Mouse (Mus musculus): ENCODE results near the gene Bag3. TPM values are rescaled to one million over a fixed set of nuclear protein-coding genes. Genes with fewer than 3 reads are reported as not detected.

Gene Bag3
- polyA plus RNA-seq, 1 experiment: 68.3 TPM

DNA sequence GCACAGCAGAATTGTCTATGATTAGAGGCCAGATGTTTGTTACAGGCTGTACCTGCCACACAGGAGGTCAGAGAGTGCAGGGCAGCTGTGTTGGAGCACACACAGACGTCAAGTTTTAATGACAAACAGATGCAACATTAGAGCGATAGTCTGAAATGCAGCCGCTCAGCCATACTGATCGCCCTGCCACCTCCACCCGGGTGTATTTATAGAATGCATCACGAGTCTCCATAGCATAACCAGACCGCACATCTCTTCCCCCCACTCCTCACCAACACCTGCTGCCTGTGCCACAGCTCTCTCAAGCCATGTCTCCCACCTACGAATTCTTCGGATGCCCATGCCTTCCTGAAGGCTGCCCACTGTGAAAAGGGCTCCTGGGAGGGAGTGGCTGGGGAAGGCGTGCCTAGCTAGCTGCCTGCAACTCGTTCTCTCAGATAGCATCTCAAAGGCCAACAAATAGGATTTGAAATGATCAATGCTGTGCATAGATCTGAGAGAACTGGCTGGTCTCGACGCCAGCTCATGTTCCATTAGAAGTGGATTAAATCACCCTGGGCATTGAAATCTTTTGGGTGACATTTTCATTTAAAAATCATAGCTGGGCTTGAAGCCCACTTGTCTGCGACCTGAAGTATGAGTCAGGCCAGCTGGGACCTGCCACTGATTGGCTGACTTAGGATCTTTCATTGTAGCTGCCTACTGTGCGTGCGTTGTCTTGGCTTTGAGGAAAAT, 3.9 kb upstream of the Bag3 start:
- H3K4me3 ChIP-seq: no peak overlapping the region
- H3K4me2 ChIP-seq (ENCODE audit: low read depth): peak overlapping the region; percentile 55
- TF ChIP-seq MYOG (IDR thresholded peaks at IDR 0.05; ENCODE audit: control insufficient read depth in 1 of 3, insufficient read depth in 1 of 3, insufficient read length in 2 of 3, low read depth in 2 of 3) (peak in 1 of 3 experiments; percentile 45), POLR2AphosphoS2 (IDR thresholded peaks at IDR 0.05; ENCODE audit: insufficient read length, low read depth) (no peak), MYOD1 (IDR thresholded peaks at IDR 0.05; ENCODE audit: control insufficient read depth in 1 of 3, insufficient read length in 2 of 3, low read depth in 2 of 3) (peak in 2 of 3 experiments; percentile 40 to 71)
- H3ac ChIP-seq (ENCODE audit: control insufficient read depth, insufficient read length): no peak overlapping the region
- H3K27me3 ChIP-seq (ENCODE audit: control insufficient read depth, insufficient read depth, insufficient read length): no peaks in the 10 kb centered on the region
- no peaks in the 10 kb centered on the region for H3K36me3 ChIP-seq (ENCODE audit: control insufficient read depth, insufficient read depth)
- H3K79me2 ChIP-seq (ENCODE audit: control insufficient read depth, insufficient read depth): peaks cover 4% of the 10 kb centered on the region

DNA sequence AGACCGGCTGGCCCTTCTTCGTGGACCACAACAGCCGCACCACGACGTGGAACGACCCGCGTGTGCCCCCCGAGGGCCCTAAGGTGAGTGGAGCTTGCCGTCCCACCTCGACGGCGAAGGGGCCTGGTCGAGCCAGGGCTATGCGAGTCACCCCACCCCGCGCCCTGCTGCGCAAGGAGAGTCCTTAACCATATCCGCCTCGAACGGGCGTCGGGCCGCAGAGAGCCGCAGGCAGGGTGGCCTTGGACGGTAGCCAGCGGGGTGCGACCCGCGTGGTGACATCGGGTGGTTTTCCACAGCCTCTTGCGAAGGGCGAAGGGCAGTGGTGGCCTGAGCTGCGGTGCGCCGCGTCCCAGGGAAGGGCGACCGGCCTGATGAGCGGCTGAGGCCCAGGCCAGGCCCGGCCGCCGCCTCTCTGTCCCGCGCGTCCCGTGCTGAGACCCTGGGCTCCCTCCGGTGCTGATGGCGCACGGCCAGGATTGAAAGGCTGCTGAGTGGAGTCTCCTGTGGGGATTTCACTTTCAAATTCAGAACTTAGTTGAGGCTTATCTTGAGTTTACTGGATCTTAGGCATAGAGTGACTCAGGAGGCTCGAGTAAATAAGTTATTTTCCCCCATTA, 656 bp downstream of the Bag3 start:
- Histone ChIP-seq H3K36me3 (ENCODE audit: control insufficient read depth, insufficient read depth) (no peaks in the 10 kb centered on the region), H3K4me3 (peak overlapping the region; percentile 71), H3K79me2 (ENCODE audit: control insufficient read depth, insufficient read depth) (peaks cover 49% of the 10 kb centered on the region), H3K27me3 (ENCODE audit: control insufficient read depth, insufficient read depth, insufficient read length) (no peaks in the 10 kb centered on the region), H3K4me2 (ENCODE audit: low read depth) (peak overlapping the region; percentile 56), H3ac (ENCODE audit: control insufficient read depth, insufficient read length) (peak overlapping the region; percentile 83)
- TF ChIP-seq POLR2A (IDR thresholded peaks at IDR 0.05; ENCODE audit: insufficient read length, low read depth) (peak; percentile 62), TCF12 (IDR thresholded peaks at IDR 0.05; ENCODE audit: insufficient read depth, poor library complexity, severe bottlenecking) (no peak), MYOG (IDR thresholded peaks at IDR 0.05; ENCODE audit: control insufficient read depth in 1 of 3, insufficient read depth in 1 of 3, insufficient read length in 2 of 3, low read depth in 2 of 3) (peak in 1 of 3 experiments; percentile 25), MYOD1 (IDR thresholded peaks at IDR 0.05; ENCODE audit: control insufficient read depth in 1 of 3, insufficient read length in 2 of 3, low read depth in 2 of 3) (peak in 1 of 3 experiments; percentile 5)

DNA sequence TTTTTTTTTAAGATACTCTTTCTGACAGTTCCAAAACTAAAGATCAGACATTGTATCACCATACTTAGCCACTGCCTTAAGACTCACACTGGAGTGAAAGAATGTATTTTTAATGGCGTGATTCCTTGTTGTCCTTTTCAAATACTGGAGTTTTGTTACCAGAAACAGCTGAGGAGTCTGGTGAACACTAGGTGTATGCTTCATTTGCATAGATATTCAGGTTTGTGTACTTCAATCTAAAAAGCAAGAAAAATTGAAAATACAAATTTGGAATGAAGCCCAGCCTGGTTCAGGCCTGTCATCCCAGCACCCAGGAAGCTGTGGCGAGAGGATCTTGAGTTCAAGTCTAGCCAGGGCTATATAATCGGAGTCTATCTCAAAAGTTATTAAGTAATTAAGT, 1.2 kb downstream of the Bag3 start:
- H3K79me2 ChIP-seq (ENCODE audit: control insufficient read depth, insufficient read depth): peaks cover 55% of the 10 kb centered on the region
- no peaks in the 10 kb centered on the region for H3K36me3 ChIP-seq (ENCODE audit: control insufficient read depth, insufficient read depth)
- peak overlapping the region; percentile 71 for H3K4me3 ChIP-seq
- peak overlapping the region; percentile 83 for H3ac ChIP-seq (ENCODE audit: control insufficient read depth, insufficient read length)
- TF ChIP-seq REST (IDR thresholded peaks at IDR 0.05; ENCODE audit: insufficient read depth, insufficient read length) (no peak), MAX (IDR thresholded peaks at IDR 0.05; ENCODE audit: low read depth) (no peak), USF1 (IDR thresholded peaks at IDR 0.05; ENCODE audit: low read depth) (no peak), MYOG (IDR thresholded peaks at IDR 0.05; ENCODE audit: control insufficient read depth in 1 of 3, insufficient read depth in 1 of 3, insufficient read length in 2 of 3, low read depth in 2 of 3) (no peak), POLR2A (IDR thresholded peaks at IDR 0.05; ENCODE audit: insufficient read length, low read depth) (no peak), MYOD1 (IDR thresholded peaks at IDR 0.05; ENCODE audit: control insufficient read depth in 1 of 3, insufficient read length in 2 of 3, low read depth in 2 of 3) (no peak), POLR2AphosphoS2 (IDR thresholded peaks at IDR 0.05; ENCODE audit: insufficient read length, low read depth) (no peak), E2F4 (IDR thresholded peaks at IDR 0.05; ENCODE audit: insufficient read depth) (no peak), TCF3 (IDR thresholded peaks at IDR 0.05; ENCODE audit: insufficient read length, low read depth) (no peak)
- peak overlapping the region; percentile 56 for H3K4me2 ChIP-seq (ENCODE audit: low read depth)
- no peaks in the 10 kb centered on the region for H3K27me3 ChIP-seq (ENCODE audit: control insufficient read depth, insufficient read depth, insufficient read length)

DNA sequence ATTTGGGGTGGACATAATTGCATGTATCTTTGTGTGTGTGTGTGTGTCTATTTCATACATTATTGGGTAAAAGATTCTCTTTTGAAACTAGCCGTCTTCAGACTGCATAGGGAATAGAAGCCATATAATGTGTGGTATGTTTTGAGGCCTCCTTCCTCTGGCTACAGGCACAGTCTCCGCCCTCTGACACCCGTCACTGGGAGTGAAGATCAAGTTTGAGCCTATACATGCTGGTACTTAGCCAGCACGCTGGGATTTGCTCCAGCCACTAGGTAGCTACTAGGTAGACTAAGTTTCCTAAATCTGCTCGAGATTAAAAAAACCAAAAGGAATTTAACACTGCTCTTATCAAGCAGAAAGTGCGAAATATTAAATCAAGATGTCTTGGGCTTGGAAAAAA, 3.2 kb downstream of the Bag3 start:
- H3ac ChIP-seq (ENCODE audit: control insufficient read depth, insufficient read length): no peak overlapping the region
- TF ChIP-seq POLR2AphosphoS2 (IDR thresholded peaks at IDR 0.05; ENCODE audit: insufficient read length, low read depth) (no peak), USF1 (IDR thresholded peaks at IDR 0.05; ENCODE audit: low read depth) (no peak), MYOD1 (IDR thresholded peaks at IDR 0.05; ENCODE audit: control insufficient read depth in 1 of 3, insufficient read length in 2 of 3, low read depth in 2 of 3) (no peak), POLR2A (IDR thresholded peaks at IDR 0.05; ENCODE audit: insufficient read length, low read depth) (no peak), REST (IDR thresholded peaks at IDR 0.05; ENCODE audit: insufficient read depth, insufficient read length) (no peak), TCF3 (IDR thresholded peaks at IDR 0.05; ENCODE audit: insufficient read length, low read depth) (no peak), MAX (IDR thresholded peaks at IDR 0.05; ENCODE audit: low read depth) (no peak), TCF12 (IDR thresholded peaks at IDR 0.05; ENCODE audit: insufficient read depth, poor library complexity, severe bottlenecking) (no peak), MYOG (IDR thresholded peaks at IDR 0.05; ENCODE audit: control insufficient read depth in 1 of 3, insufficient read depth in 1 of 3, insufficient read length in 2 of 3, low read depth in 2 of 3) (no peak), E2F4 (IDR thresholded peaks at IDR 0.05; ENCODE audit: insufficient read depth) (no peak), SRF (IDR thresholded peaks at IDR 0.05; ENCODE audit: control insufficient read depth, insufficient read length, low read depth) (no peak), CEBPB (IDR thresholded peaks at IDR 0.05; ENCODE audit: insufficient read depth, poor library complexity, severe bottlenecking) (no peak)
- no peaks in the 10 kb centered on the region for H3K27me3 ChIP-seq (ENCODE audit: control insufficient read depth, insufficient read depth, insufficient read length)
- no peaks in the 10 kb centered on the region for H3K36me3 ChIP-seq (ENCODE audit: control insufficient read depth, insufficient read depth)
- no peak overlapping the region for H3K4me3 ChIP-seq
- peak overlapping the region; percentile 31 for H3K4me2 ChIP-seq (ENCODE audit: low read depth)
- H3K79me2 ChIP-seq (ENCODE audit: control insufficient read depth, insufficient read depth): peaks cover 75% of the 10 kb centered on the region

DNA sequence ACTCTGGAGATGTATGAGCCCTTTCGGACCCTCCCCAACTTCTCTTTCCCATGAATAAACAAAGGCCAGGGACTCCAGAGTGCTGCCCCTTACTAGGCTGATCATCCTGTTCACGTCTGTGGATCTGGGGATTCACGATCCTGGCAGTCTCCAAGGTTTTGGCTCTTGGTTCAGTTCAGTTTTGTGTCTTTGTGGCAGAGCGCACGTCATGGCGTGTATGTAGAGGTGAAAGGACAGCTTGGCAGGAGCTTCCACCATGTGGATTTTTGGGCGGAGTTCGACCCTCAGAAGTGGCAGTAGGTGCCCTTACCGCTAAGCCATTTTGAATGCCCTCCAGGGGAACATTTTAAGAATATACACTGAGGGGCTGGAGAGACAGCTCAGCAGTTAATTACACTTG, 5.2 kb downstream of the Bag3 start:
- Histone ChIP-seq H3K27me3 (ENCODE audit: control insufficient read depth, insufficient read depth, insufficient read length) (no peaks in the 10 kb centered on the region), H3K4me2 (ENCODE audit: low read depth) (peak overlapping the region; percentile 93), H3K79me2 (ENCODE audit: control insufficient read depth, insufficient read depth) (peaks cover 93% of the 10 kb centered on the region), H3ac (ENCODE audit: control insufficient read depth, insufficient read length) (no peak overlapping the region), H3K36me3 (ENCODE audit: control insufficient read depth, insufficient read depth) (no peaks in the 10 kb centered on the region), H3K4me3 (no peak overlapping the region)
- TF ChIP-seq E2F4 (IDR thresholded peaks at IDR 0.05; ENCODE audit: insufficient read depth): no peak
- no peak for TF ChIP-seq MAX (IDR thresholded peaks at IDR 0.05; ENCODE audit: low read depth)
- TF ChIP-seq USF1 (IDR thresholded peaks at IDR 0.05; ENCODE audit: low read depth): no peak
- TF ChIP-seq REST (IDR thresholded peaks at IDR 0.05; ENCODE audit: insufficient read depth, insufficient read length): no peak
- TF ChIP-seq POLR2A (IDR thresholded peaks at IDR 0.05; ENCODE audit: insufficient read length, low read depth): no peak
- no peak for TF ChIP-seq MYOD1 (IDR thresholded peaks at IDR 0.05; ENCODE audit: control insufficient read depth in 1 of 3, insufficient read length in 2 of 3, low read depth in 2 of 3)
- no peak for TF ChIP-seq POLR2AphosphoS2 (IDR thresholded peaks at IDR 0.05; ENCODE audit: insufficient read length, low read depth)
- no peak for TF ChIP-seq TCF3 (IDR thresholded peaks at IDR 0.05; ENCODE audit: insufficient read length, low read depth)
- no peak for TF ChIP-seq SRF (IDR thresholded peaks at IDR 0.05; ENCODE audit: control insufficient read depth, insufficient read length, low read depth)
- TF ChIP-seq MYOG (IDR thresholded peaks at IDR 0.05; ENCODE audit: control insufficient read depth in 1 of 3, insufficient read depth in 1 of 3, insufficient read length in 2 of 3, low read depth in 2 of 3): no peak
- TF ChIP-seq TCF12 (IDR thresholded peaks at IDR 0.05; ENCODE audit: insufficient read depth, poor library complexity, severe bottlenecking): no peak
- no peak for TF ChIP-seq CEBPB (IDR thresholded peaks at IDR 0.05; ENCODE audit: insufficient read depth, poor library complexity, severe bottlenecking)

Measured in myocyte (in vitro differentiated cells).